Mouse (Mus musculus) small intestine, adult 2 months (tissue): ENCODE measurements around the gene Fbxo10. TPM values are rescaled to one million over a fixed set of nuclear protein-coding genes. Genes with fewer than 3 reads are reported as not detected.

ENCODE experiments used
- H3K27ac ChIP-seq: fragments of 200-500 bp; 2 replicates; pipeline ENCODE4 v1.5.1; 2012; ENCODE audit warnings: low read depth, low read length, control low read depth, inconsistent platforms; ENCODE audit not compliant: insufficient read depth
- H3K27me3 ChIP-seq: fragments of 200-500 bp; 2 replicates; pipeline ENCODE4 v1.6.1; 2012; ENCODE audit warnings: mild to moderate bottlenecking, moderate library complexity, low read length, inconsistent platforms; ENCODE audit not compliant: control insufficient read depth, insufficient read depth
- H3K36me3 ChIP-seq: fragments of 200-500 bp; 2 replicates; pipeline ENCODE4 v1.6.1; 2012; ENCODE audit warnings: mild to moderate bottlenecking, low read length, control low read depth, inconsistent platforms; ENCODE audit not compliant: control insufficient read depth, insufficient read depth
- H3K4me1 ChIP-seq: fragments of 200-500 bp; 2 replicates; pipeline ENCODE4 v1.6.1; 2012; ENCODE audit warnings: low read length, inconsistent platforms, mixed read lengths; ENCODE audit not compliant: control insufficient read depth, insufficient read depth, insufficient read length
- H3K4me3 ChIP-seq: fragments of 200-500 bp; 2 replicates; pipeline ENCODE4 v1.5.1; 2012; ENCODE audit warnings: low read depth, mild to moderate bottlenecking, control low read depth, inconsistent platforms, low read length, moderate library complexity
- CTCF ChIP-seq: fragments of 200-500 bp; IDR thresholded peaks from 2 replicates; pipeline ENCODE4 v1.5.1; 2012; ENCODE audit warnings: low read depth, mild to moderate bottlenecking, control low read depth, inconsistent platforms, low read length, moderate library complexity, mixed read lengths; ENCODE audit not compliant: insufficient replicate concordance, insufficient read length; ENCODE audit errors: extremely low read depth
- POLR2A ChIP-seq: fragments of 200-500 bp; IDR thresholded peaks from 2 replicates; pipeline ENCODE4 v1.6.1; 2012; ENCODE audit warnings: low read depth, mild to moderate bottlenecking, control low read depth, inconsistent platforms, low read length, moderate library complexity
- WGBS: fragments of 180-500 bp; shearing (Covaris S2); methylation state at CpG from one replicate; pipeline ENCODE4 v1.1.7; 2018; 5-methylcytosine and 5-hydroxymethylcytosine counted together
- polyA plus RNA-seq: library from polyadenylated mRNA; depleted of rRNA; stranded (reverse); fragments of >200 nt; gene quantifications from 2 replicates; pipeline ENCODE4 v1.2.3, GENCODE M21; 2012

Gene Fbxo10
- polyA plus RNA-seq, 1 experiment: 2.4 TPM

DNA sequence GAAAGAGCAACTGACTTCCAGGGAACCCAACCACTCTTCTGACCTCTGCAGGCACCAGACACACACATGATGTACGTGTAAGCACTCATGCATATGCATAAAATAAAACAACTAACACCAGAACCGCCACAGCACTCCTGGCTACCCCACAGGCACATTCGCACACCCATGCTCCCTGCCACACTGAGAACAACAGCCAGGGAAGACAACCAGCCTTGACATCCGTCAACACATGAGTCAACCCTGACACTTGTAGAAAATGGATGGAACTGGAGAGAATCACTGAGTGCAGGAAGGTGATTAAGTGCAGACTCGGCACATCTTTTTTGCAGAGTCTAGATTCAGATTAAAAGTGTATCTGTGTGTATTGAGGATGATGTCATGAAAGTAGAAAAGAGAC is 47.8 kb downstream of the Fbxo10 start:
- TF ChIP-seq POLR2A: no peak
- TF ChIP-seq CTCF: no peak
- WGBS: 90% methylated on average over 5 of the region's 5 CpGs
- Histone ChIP-seq H3K36me3 (no peaks in the 10 kb centered on the region), H3K4me3 (no peak overlapping the region), H3K4me1 (peaks cover 6% of the 10 kb centered on the region), H3K27ac (no peak overlapping the region), H3K27me3 (no peaks in the 10 kb centered on the region)

DNA sequence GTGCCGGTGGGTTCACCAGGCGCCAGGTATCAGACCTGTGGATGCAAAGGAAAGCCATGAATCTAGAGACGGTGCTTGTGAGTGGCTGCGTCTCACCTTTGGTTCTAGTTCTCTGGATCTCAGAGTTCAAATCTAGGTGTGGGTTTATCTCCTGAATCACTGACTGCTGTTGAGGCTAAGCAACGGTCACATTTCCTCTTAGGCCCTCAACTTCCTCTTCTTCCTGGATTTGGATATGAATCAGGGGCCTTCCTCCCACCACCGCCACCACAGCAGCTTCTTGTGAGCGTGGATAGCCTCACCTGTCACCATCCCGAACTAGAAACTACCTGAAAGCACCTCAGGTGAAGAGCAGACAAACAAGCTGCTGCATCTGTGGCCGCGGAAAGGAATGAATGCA is 48.4 kb downstream of the Fbxo10 start:
- no peak for TF ChIP-seq CTCF
- TF ChIP-seq POLR2A: no peak
- no peak overlapping the region for H3K27ac ChIP-seq
- no peaks in the 10 kb centered on the region for H3K27me3 ChIP-seq
- H3K4me3 ChIP-seq: no peak overlapping the region
- H3K4me1 ChIP-seq: peaks cover 6% of the 10 kb centered on the region
- 0 out of 2 replicates have a peak, but pooled peaks cover 1% of the 10 kb centered on the region for H3K36me3 ChIP-seq
- 84% methylated on average over 10 of the region's 10 CpGs for WGBS

DNA sequence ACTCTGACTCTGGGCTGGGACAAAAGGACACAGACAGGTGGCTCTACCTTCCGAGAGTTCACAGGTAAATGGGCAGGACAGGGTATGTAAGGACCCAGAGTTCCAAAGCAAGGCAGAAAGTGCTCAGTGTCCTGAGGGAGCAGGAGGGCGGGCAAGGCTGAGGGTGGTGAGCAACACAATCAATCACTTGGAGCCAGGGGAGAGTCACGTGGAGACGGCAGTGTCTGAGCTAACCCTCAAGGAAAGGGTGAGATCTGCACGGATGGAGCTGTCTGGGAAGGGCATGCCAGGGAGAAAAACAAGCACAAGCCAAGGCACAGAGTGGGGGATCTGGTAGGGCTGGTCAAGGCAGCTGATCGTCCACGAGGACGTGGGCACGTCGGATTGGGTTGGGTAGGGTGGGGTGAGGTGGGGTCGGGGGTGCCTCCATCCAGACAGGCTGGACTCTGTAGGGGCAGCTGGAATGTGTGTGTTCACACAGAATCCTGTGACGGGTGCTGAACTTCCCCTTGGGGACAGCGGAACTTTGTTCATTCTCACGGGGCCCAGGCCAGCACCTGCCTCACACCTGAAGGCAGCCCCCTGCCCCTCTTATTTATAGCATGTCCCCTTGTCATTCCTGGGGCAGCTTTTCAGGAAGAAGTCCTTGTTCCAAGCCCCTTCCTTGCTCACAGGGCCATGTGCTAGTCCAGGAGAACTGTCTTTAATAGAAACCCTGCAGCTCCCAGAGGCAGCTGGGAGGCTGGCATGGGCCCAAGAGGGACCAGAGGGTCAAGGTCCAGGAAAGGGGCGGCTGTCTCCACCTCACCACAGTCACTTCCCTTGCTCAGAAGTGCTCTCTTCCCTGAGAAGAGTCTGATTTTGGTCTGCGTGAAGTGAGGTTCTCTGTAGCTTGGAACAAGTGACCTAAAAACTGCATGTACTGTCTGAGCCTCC is 49.4 kb downstream of the Fbxo10 start:
- WGBS: 23% methylated on average over 16 of the region's 16 CpGs
- no peak overlapping the region for H3K4me3 ChIP-seq
- 0 out of 2 replicates have a peak, but pooled peaks cover 1% of the 10 kb centered on the region for H3K36me3 ChIP-seq
- TF ChIP-seq CTCF: no peak
- no peak for TF ChIP-seq POLR2A
- no peaks in the 10 kb centered on the region for H3K27me3 ChIP-seq
- H3K27ac ChIP-seq: no peak overlapping the region
- peaks cover 6% of the 10 kb centered on the region; the same call in 1 of the 2 replicates for H3K4me1 ChIP-seq

DNA sequence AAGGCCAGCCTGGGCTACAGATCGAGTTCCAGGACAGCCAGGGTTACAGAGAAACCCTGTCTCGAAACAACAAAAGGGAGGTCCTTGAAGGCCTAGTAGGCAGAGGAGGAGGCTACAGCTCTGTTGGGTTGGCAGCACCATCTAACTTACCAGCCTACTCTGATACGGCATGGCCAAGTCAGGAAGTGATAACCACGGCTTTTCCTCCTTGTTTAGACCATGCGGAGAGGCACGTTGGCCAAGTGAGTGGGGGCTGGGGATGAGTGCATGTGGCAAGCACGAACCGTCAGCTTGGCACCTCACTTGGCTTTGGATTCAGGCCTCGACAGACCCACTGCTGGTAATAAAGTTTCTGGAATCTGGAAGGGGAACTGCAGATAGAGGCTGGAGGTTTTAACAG is 51.8 kb downstream of the Fbxo10 start:
- Histone ChIP-seq H3K4me3 (no peak overlapping the region), H3K36me3 (peaks cover 4% of the 10 kb centered on the region; the same call in 1 of the 2 replicates), H3K4me1 (peaks cover 6% of the 10 kb centered on the region; the same call in 1 of the 2 replicates), H3K27me3 (no peaks in the 10 kb centered on the region), H3K27ac (no peak overlapping the region)
- 84% methylated on average over 9 of the region's 9 CpGs for WGBS
- TF ChIP-seq POLR2A (no peak), CTCF (no peak)

DNA sequence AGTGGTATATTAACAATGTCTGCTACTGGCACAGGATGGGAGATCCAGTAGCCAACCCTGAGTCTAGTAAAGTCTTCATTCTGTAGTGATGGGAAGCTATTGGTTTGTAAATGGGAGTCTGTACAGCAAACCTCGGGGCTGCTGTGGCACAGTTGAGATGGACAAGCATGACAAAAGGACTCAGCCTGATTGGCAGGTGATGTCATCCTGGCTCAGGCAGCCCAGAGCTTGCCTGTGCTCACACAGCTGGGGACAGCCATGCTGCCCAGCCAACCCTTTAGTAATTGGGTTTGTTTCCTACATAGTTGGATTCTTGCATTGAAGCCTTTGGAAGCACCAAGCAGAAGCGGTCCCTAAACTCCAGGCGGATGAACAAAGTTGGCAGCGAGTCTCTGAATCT is 57.9 kb downstream of the Fbxo10 start:
- H3K4me3 ChIP-seq: no peak overlapping the region
- peaks cover 16% of the 10 kb centered on the region for H3K36me3 ChIP-seq
- H3K27ac ChIP-seq: no peak overlapping the region
- no peak for TF ChIP-seq POLR2A
- no peak for TF ChIP-seq CTCF
- no peaks in the 10 kb centered on the region for H3K27me3 ChIP-seq
- no peaks in the 10 kb centered on the region for H3K4me1 ChIP-seq
- 92% methylated on average over 4 of the region's 4 CpGs for WGBS

DNA sequence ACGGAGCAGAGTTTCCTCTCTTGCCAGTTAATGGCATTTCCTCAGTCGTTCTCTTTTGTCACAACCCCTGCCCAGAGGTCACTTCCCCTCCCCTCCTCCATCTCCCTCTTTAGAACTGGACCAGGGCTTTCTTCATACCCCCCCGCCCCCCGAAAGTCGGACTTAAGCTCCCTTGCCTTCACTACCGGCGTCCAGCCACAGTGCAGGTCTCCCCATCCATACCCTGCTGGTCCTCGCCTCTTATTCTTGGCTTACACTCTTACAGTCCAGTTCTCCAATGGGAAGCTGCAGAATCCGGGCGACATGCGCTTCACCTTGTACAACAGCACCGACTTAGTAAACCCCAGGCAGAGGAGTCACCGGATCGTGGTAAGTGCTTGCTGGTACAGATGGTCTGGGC is 65.4 kb downstream of the Fbxo10 start:
- Histone ChIP-seq H3K4me1 (no peaks in the 10 kb centered on the region), H3K4me3 (peak overlapping the region; percentile 89), H3K36me3 (peaks cover 2% of the 10 kb centered on the region; the same call in 1 of the 2 replicates), H3K27me3 (no peaks in the 10 kb centered on the region), H3K27ac (no peak overlapping the region)
- WGBS: 2% methylated on average over 14 of the region's 14 CpGs
- TF ChIP-seq CTCF (no peak), POLR2A (no peak)

DNA sequence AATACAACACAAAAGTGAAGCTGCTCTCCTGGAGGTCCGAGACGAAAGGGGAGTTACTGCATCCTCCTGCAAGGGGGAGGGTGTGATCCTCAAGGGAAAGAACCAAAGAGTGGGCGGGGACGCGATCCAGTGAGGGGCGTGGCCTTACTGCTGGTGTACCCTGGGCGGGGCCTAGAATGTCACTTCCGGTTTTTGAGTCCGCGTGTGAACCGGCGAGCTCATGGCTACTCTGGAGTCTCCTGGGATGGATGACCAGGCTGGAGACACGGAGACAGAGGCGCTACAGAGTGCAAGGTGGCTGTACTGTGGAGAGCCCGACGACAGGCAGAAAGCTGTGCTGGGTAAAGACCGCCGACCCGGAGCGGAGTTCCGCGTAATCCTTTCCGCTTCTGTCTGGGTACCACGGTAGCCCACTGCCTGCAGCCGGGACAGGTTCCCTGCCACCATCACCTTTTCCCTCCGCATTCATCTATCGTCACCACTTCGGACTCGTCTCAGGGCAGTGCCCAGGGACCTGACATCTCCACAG is 65.9 kb downstream of the Fbxo10 start, which contains the start of gene Polr1e:
Gene Polr1e, plus strand, starts transcription at position 132 of the 529 bp plus-strand sequence.
- under 1% methylated on average over 29 of the region's 29 CpGs for WGBS
- H3K27ac ChIP-seq: no peak within 1 kb of the TSS
- no peaks in the 10 kb centered on the region for H3K27me3 ChIP-seq
- H3K4me3 ChIP-seq: peak within 1 kb of the TSS; percentile 89
- H3K36me3 ChIP-seq: no peaks in the 10 kb centered on the region
- no peak for TF ChIP-seq POLR2A
- TF ChIP-seq CTCF: no peak
- H3K4me1 ChIP-seq: no peaks in the 10 kb centered on the region
